Mouse (Mus musculus) cortical plate, adult 2 months (tissue): ENCODE measurements at regions not wholly inside any gene's neighbourhood (a gene's known extent, or its start where the extent isn't known, plus 50 kb on each side); places are given as distances from the start of the nearest gene placed in this dataset.

Experiments used
- H3K27ac ChIP-seq: fragments of 200-500 bp; 2 replicates; pipeline ENCODE4 v1.5.1; 2012; ENCODE audit warnings: low read length, control low read depth, inconsistent platforms; ENCODE audit not compliant: insufficient read depth
- H3K4me1 ChIP-seq: fragments of 200-500 bp; 2 replicates; pipeline ENCODE4 v1.6.1; 2011; ENCODE audit warnings: low read length; ENCODE audit not compliant: control insufficient read depth, insufficient read depth
- H3K4me3 ChIP-seq: fragments of 200-500 bp; 2 replicates; pipeline ENCODE4 v1.5.1; 2011; ENCODE audit warnings: mild to moderate bottlenecking, low read length, control low read depth; ENCODE audit not compliant: insufficient read depth
- CTCF ChIP-seq: fragments of 200-500 bp; IDR thresholded peaks from 2 replicates; pipeline ENCODE4 v1.5.1; 2011; ENCODE audit warnings: mild to moderate bottlenecking, control low read depth, low read length; ENCODE audit not compliant: insufficient read depth; ENCODE audit errors: extremely low read depth
- POLR2A ChIP-seq: fragments of 200-500 bp; IDR thresholded peaks from 2 replicates; pipeline ENCODE4 v1.6.1; 2011; ENCODE audit warnings: mild to moderate bottlenecking, low read length, control low read depth; ENCODE audit not compliant: insufficient read depth; ENCODE audit errors: extremely low read depth

DNA sequence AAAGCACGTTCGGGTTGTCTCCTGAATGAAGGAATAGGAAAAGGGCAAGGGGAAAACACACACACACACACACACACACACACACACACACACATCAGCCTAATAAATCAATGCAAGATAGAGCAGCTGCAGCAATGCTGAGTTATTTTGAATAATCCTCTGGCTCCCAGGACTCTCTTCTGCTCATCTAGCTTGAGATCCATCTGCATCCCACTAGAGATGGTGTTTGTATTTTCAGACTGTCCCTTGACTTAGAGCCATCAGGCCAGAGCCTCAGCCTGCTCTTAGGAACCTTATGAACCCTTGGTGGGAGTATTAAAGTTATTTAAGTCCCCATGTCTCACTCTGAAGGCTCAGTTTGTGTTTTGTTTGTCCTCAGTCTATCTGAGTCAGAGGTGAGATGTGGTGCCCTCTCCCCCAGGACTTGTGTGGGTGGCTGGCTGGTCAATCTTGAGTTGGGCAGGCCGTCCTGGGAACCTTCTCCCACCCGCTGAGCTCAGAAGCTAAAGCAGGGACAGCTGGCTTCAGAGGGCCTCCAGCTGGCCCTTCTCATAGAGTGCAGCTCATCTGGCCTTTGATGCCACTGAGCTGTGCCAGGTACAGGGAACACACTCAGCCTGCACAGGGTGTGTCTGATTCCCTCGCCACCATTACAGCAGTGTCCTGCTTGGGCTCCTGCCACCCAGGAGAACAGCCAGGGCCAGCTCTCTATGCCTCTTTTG, 95.1 kb upstream of the S1pr3 start:
- Histone ChIP-seq H3K27ac (no peak overlapping the region), H3K4me1 (peaks cover 1% of the 10 kb centered on the region; the same call in 1 of the 2 replicates), H3K4me3 (no peak overlapping the region)
- TF ChIP-seq POLR2A (no peak), CTCF (no peak)

DNA sequence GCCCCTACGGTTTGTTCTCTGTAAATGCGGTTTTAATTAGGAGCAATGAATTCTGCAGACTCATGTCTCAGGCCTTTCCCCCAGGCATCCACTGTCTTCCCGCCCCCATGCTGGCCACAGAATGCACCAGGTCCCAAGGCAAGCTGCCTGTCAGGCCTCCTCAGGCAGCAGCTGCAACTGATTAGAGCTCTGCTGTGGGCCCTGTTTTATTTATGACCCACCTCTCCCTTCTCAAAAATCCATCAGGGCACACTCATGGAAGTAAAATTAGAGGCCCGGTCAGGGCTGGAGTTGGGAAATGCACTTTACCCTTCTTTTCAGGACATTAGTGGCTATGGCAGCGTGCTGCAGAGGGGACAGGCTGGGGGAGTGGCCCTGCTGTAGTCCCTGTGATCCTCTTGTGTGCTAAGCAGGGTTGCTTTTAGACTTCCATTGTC, 93.9 kb upstream of the S1pr3 start:
- H3K4me1 ChIP-seq = peaks cover 1% of the 10 kb centered on the region; the same call in 1 of the 2 replicates
- no peak overlapping the region for H3K4me3 ChIP-seq
- TF ChIP-seq CTCF (no peak), POLR2A (no peak)
- H3K27ac ChIP-seq = no peak overlapping the region

DNA sequence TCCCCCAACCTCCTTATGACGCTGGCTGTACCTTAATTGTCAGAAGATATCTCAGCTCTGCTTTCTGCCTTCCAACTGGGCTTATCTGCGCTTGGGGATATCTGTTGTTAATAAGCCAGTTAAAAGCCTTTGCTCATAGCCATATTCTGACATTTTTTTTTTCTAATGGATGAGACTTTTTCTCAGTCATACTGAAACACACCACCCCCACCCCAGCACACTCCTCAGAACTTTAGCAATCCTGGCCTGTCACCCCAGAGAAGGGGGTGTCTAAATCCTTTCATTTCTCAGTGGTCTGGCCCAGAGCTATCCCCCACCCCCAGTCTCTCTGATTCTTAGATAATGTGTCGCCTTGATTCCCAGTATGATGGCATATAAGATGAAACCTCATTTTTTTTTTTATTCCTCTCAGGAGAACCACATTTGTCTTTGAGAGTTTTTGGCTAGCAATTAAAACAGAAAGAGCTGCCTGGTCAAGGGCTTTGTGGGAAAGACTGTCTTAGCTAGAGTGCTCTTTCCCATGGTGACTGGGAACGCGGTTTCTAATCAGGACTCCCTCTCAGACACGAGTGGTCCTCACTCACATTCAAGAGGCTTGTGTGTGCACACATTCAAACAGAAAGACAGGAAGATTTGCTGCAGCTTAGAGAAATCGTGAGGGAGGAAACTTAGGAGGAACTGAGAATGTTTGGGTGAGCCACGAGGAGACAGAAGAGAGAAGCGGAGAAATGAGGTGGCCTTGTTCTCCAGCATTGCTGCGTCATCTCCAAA, 93.2 kb upstream of the S1pr3 start:
- Histone ChIP-seq H3K27ac (no peak overlapping the region), H3K4me1 (peaks cover 1% of the 10 kb centered on the region; the same call in 1 of the 2 replicates), H3K4me3 (no peak overlapping the region)
- TF ChIP-seq CTCF (no peak), POLR2A (no peak)

DNA sequence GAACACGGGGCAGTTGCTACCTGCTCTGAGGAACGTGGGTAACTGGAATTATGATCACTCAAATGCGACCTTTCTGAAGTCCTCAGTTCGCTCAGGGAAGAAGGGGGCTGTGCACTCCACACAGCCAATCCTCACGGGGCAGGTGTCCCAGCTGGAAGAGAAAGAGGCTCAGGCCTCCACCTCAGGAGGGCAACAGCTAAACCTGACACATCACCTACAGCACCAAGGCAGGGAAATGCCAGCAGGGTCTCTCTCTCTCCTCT, 92.7 kb upstream of the S1pr3 start:
- Histone ChIP-seq H3K27ac (no peak overlapping the region), H3K4me3 (no peak overlapping the region), H3K4me1 (peaks cover 1% of the 10 kb centered on the region; the same call in 1 of the 2 replicates)
- TF ChIP-seq POLR2A (no peak), CTCF (no peak)

DNA sequence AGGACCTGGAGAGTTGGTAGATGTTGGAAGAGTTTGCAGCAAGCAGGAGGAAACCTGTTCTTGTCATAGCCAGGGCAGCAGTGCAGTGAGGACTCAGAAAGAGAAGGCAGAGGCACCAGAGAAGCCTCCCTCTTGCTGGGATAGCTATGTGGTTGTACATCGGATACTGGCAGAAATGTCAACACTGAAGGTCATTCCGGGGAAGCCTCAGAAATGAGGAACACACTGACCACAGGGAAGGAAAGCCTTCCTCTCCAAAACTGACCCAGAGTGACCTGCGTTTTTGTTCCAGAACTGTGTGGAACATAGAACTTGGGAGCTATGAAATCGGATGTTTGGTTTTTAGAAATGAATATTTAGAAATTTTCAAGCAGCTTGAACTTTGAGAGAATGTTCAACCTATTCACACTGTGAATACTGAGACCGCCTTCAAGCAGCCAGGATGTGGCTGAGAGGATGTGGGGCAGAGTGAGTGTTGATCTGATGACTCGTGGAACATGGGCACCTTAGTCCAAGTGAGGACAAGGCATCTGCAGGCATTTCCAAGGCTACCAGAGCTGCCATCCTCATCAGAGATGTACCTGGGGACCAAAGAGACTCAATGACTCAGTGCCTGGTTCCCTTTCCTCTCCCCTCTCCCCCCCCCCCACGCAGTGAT, 85.3 kb upstream of the S1pr3 start:
- Histone ChIP-seq H3K4me1 (no peaks in the 10 kb centered on the region), H3K27ac (no peak overlapping the region), H3K4me3 (no peak overlapping the region)
- TF ChIP-seq POLR2A = no peak
- no peak for TF ChIP-seq CTCF

DNA sequence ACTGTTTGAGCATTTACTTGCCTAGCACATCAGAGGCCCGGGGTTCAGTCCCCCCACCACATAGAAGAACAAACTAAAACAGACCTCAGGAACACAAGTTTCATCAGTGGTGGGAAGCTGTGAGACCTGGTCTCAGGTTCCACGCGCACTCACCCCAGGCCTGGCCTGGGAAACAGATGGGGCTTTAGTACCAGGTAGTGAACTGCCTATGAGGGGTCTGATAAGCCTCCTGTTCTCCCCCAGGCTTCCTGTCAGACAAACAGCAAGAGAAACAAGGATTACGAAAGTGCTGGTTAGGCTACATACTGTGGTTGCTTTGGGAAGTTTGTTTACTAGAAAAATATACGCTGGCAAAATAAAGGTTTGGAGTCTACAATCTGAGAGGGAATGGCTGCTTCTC, 83.7 kb upstream of the S1pr3 start:
- no peak overlapping the region for H3K27ac ChIP-seq
- H3K4me3 ChIP-seq = no peak overlapping the region
- no peak for TF ChIP-seq POLR2A
- TF ChIP-seq CTCF = no peak
- no peaks in the 10 kb centered on the region for H3K4me1 ChIP-seq

DNA sequence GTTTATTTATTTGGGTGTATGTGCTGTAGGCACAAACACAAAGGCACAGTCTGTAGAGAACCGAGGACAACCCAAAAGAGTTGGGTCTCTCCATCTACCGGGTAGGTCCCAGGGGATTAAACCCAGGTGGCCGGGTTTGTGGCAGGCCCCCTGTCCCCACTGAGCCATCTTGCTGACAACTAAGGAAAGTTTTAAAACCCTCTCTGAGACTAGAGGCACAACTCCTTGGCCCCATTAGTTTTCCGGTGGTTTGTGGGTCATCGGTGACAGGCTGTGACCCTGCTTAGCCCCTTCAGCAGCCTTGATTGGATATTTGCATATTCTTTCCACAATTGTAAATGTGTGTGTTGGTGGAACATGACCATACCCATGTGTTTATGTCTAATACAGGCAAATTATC, 83.1 kb upstream of the S1pr3 start:
- TF ChIP-seq POLR2A (no peak), CTCF (no peak)

DNA sequence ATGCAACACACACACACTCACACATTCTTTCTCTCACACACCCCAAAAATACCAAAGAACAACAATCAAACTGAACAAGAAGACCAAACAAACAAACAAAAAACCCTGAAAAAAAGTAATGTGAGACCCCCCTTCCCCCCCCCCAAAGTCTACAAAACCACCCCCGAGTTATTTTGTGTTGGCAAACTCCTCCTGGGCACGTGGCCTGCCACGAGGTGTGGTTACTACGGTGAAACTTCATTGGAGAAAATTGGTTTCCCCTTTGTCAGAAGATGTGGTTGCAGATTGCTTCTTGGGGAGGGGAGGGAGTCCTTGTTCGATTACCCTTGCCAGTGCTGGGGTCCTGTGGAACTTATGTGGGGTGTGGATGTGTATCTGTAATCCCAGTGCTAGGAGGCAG, 82.3 kb upstream of the S1pr3 start:
- no peak for TF ChIP-seq CTCF
- no peak for TF ChIP-seq POLR2A

More for the DNA sequence above, 83.1 kb upstream of the S1pr3 start:
- Histone ChIP-seq H3K27ac (no peak overlapping the region), H3K4me3 (no peak overlapping the region), H3K4me1 (no peaks in the 10 kb centered on the region)

DNA sequence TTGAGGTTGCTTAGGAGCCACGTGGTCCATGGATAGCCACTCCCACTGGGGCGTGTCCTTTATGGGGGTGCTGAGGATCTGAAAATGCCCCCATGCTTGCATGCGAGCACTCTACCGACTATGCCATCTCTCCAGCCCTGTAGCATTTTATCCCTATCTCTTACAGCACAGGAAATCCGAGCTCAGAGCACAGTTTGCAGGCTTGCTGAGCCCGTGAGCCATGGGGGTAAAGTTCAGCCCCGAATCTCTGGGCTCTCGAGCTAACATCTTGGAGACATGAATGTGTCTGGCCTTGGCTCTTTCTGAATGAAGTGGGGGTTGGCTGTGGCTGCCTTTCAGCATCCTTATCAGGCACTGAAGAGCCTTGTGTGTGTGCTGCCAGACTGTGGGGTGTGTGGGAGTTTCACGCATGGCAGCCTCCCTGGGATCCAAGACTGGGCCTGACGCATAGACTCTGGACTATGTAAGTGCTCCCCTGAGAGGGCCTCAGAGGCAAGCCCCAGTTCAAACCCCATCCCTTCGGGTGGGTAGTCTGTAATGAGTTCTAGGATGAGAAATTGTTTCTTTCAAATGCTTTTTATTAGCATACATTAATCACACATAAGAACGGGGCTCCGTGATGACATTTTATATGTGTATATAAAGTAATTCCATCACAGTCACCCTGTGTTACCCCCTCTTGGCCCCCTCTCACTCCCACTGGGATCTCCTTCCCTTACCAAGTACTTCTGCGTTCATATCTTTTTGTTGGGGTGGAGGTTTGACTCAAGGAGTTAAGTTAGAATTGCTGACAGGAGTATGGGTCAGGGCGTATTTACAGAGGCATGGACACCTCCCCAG, 80.1 kb upstream of the S1pr3 start:
- Histone ChIP-seq H3K27ac (no peak overlapping the region), H3K4me3 (no peak overlapping the region), H3K4me1 (no peaks in the 10 kb centered on the region)
- TF ChIP-seq CTCF (no peak), POLR2A (no peak)

More for the DNA sequence above, 82.3 kb upstream of the S1pr3 start:
- no peak overlapping the region for H3K4me3 ChIP-seq
- no peak overlapping the region for H3K27ac ChIP-seq
- no peaks in the 10 kb centered on the region for H3K4me1 ChIP-seq
